Mouse (Mus musculus) embryonic facial prominence, embryonic 15.5 days (tissue): ENCODE data around the gene Cdk19. TPM values are rescaled to one million over a fixed set of nuclear protein-coding genes. Genes with fewer than 3 reads are reported as not detected.
"Not testable (repeated sequence)": the region's sequence is repeated elsewhere in the genome, so short reads cannot be mapped to it uniquely, and the experiment has no call there.

Experiments
- ATAC-seq: fragments of 200-750 bp; cut with Nextera tagmentation; 2 replicates; pipeline ENCODE4 v1.8.0; 2017; ENCODE audit warnings: low read depth, moderate TSS enrichment; ENCODE audit not compliant: insufficient number of reproducible peaks, low FRiP score, low TSS enrichment
- H3K27ac ChIP-seq: fragments of 300-500 bp; sonication (generic); replicated peaks from 2 replicates; pipeline ENCODE4 v1.5.1; 2015; ENCODE audit warnings: mild to moderate bottlenecking, inconsistent platforms
- H3K27me3 ChIP-seq: fragments of 300-500 bp; sonication (generic); 2 replicates; pipeline ENCODE4 v1.6.1; 2015; ENCODE audit warnings: inconsistent platforms
- H3K36me3 ChIP-seq: fragments of 300-500 bp; sonication (generic); 2 replicates; pipeline ENCODE4 v1.6.1; 2015; ENCODE audit warnings: mild to moderate bottlenecking, inconsistent platforms
- H3K4me1 ChIP-seq: fragments of 300-500 bp; sonication (generic); 2 replicates; pipeline ENCODE4 v1.6.1; 2015; ENCODE audit warnings: inconsistent platforms
- H3K4me2 ChIP-seq: fragments of 300-500 bp; sonication (generic); replicated peaks from 2 replicates; pipeline ENCODE4 v1.6.1; 2015; ENCODE audit warnings: mild to moderate bottlenecking, inconsistent platforms
- H3K4me3 ChIP-seq: fragments of 300-500 bp; sonication (generic); replicated peaks from 2 replicates; pipeline ENCODE4 v1.5.1; 2015; ENCODE audit warnings: mild to moderate bottlenecking, inconsistent platforms
- H3K9ac ChIP-seq: fragments of 300-500 bp; sonication (generic); 2 replicates; pipeline ENCODE4 v1.6.1; 2015; ENCODE audit warnings: inconsistent platforms
- H3K9me3 ChIP-seq: fragments of 300-500 bp; sonication (generic); replicated peaks from 2 replicates; pipeline ENCODE4 v1.6.1; 2016; ENCODE audit warnings: inconsistent platforms
- WGBS: fragments of 180-500 bp; shearing (Covaris S2); methylation state at CpG from one replicate; pipeline ENCODE4 v1.1.7; 2015; 5-methylcytosine and 5-hydroxymethylcytosine counted together
- polyA plus RNA-seq: library from polyadenylated mRNA; unstranded; fragments of >200 nt; fragmentation: Nextera tagmentation; extraction: Ambion mirVana; gene quantifications from 2 replicates; pipeline ENCODE4 v1.2.1, GENCODE M21; 2015

Gene Cdk19
- polyA plus RNA-seq, result 9.7 and 10.0 TPM in 2 replicates

GRCm38 (mm10) chr10:40339351-40339964 lies at the start of gene Cdk19:
Gene Cdk19 (plus strand): TSS chr10:40339564.
- H3K27me3 ChIP-seq, result no peaks in the 10 kb centered on the region
- ATAC-seq, result no peak
- no peak within 1 kb of the TSS; the same call in 1 of the 2 replicates for H3K4me2 ChIP-seq
- no peak within 1 kb of the TSS for H3K4me3 ChIP-seq
- peak within 1 kb of the TSS; percentile 63 for H3K27ac ChIP-seq
- H3K4me1 ChIP-seq, result peaks cover 5% of the 10 kb centered on the region
- 18% methylated on average over 13 of the region's 13 CpGs for WGBS
- H3K9me3 ChIP-seq, result no peaks in the 10 kb centered on the region
- H3K36me3 ChIP-seq, result no peaks in the 10 kb centered on the region
- no peak within 1 kb of the TSS for H3K9ac ChIP-seq

GRCm38 (mm10) chr10:40292640-40293039 lies 46.7 kb upstream of the Cdk19 start:
- Histone ChIP-seq H3K4me3 (no peak overlapping the region), H3K9ac (no peak overlapping the region), H3K4me2 (no peak overlapping the region), H3K27me3 (no peaks in the 10 kb centered on the region), H3K9me3 (no peaks in the 10 kb centered on the region), H3K4me1 (no peaks in the 10 kb centered on the region), H3K36me3 (peaks cover 19% of the 10 kb centered on the region), H3K27ac (no peak overlapping the region)
- no peak for ATAC-seq
- 91% methylated on average over 6 of the region's 6 CpGs for WGBS

- Histone ChIP-seq H3K4me3 (peak overlapping the region; percentile 94), H3K9me3 (no peaks in the 10 kb centered on the region), H3K27ac (peak overlapping the region; percentile 91), H3K9ac (peak overlapping the region; percentile 87), H3K4me1 (peaks cover 10% of the 10 kb centered on the region), H3K27me3 (no peaks in the 10 kb centered on the region), H3K4me2 (peak overlapping the region; percentile 79), H3K36me3 (no peaks in the 10 kb centered on the region)
- WGBS, result under 1% methylated on average over 36 of the region's 36 CpGs
- peak; percentile 74 for ATAC-seq
Observed at GRCm38 (mm10) chr10:40300648-40301171, 38.7 kb upstream of the Cdk19 start.

- H3K9ac ChIP-seq, result peak overlapping the region; percentile 87
- peak; percentile 36; the same call in 1 of the 2 replicates for ATAC-seq
- not testable (repeated sequence) for H3K27me3 ChIP-seq, H3K9me3 ChIP-seq, H3K36me3 ChIP-seq
- WGBS, result under 1% methylated on average over 80 of the region's 91 CpGs
- H3K4me3 ChIP-seq, result peak overlapping the region; percentile 94
- peak overlapping the region; percentile 79 for H3K4me2 ChIP-seq
- H3K27ac ChIP-seq, result peak overlapping the region; percentile 93
- peaks cover 10% of the 10 kb centered on the region for H3K4me1 ChIP-seq
Observed at GRCm38 (mm10) chr10:40301181-40302075, 37.9 kb upstream of the Cdk19 start.

GRCm38 (mm10) chr10:40302140-40302985 lies 37.0 kb upstream of the Cdk19 start, which contains the start of gene Amd1:
Gene Amd1 (minus strand): TSS chr10:40302186.
- Histone ChIP-seq H3K4me3 (peak within 1 kb of the TSS; percentile 94), H3K27me3 (no peaks in the 10 kb centered on the region), H3K36me3 (no peaks in the 10 kb centered on the region), H3K4me1 (peaks cover 10% of the 10 kb centered on the region), H3K9ac (peak within 1 kb of the TSS; percentile 87), H3K4me2 (peak within 1 kb of the TSS; percentile 81), H3K9me3 (no peaks in the 10 kb centered on the region), H3K27ac (peak within 1 kb of the TSS; percentile 93)
- under 1% methylated on average over 55 of the region's 55 CpGs for WGBS
- peak; percentile 97 for ATAC-seq

- WGBS, result 92% methylated on average over 1 of the region's 1 CpGs
- no peak for ATAC-seq
- Histone ChIP-seq H3K27ac (no peak overlapping the region), H3K4me1 (no peaks in the 10 kb centered on the region), H3K36me3 (no peaks in the 10 kb centered on the region), H3K4me3 (no peak overlapping the region), H3K9ac (no peak overlapping the region), H3K9me3 (no peaks in the 10 kb centered on the region), H3K27me3 (no peaks in the 10 kb centered on the region), H3K4me2 (no peak overlapping the region)
Observed at GRCm38 (mm10) chr10:40305989-40306388, 33.4 kb upstream of the Cdk19 start.

- WGBS, result 50% methylated on average over 4 of the region's 4 CpGs
- no peak overlapping the region for H3K9ac ChIP-seq
- no peaks in the 10 kb centered on the region for H3K9me3 ChIP-seq
- no peak overlapping the region for H3K4me3 ChIP-seq
- H3K27me3 ChIP-seq, result no peaks in the 10 kb centered on the region
- H3K36me3 ChIP-seq, result no peaks in the 10 kb centered on the region
- H3K4me1 ChIP-seq, result no peaks in the 10 kb centered on the region
- no peak overlapping the region for H3K27ac ChIP-seq
- no peak overlapping the region for H3K4me2 ChIP-seq
- ATAC-seq, result no peak
Observed at GRCm38 (mm10) chr10:40307826-40308583, 31.4 kb upstream of the Cdk19 start.

GRCm38 (mm10) chr10:40309884-40310635 lies 29.3 kb upstream of the Cdk19 start:
- WGBS, result 44% methylated on average over 6 of the region's 6 CpGs
- Histone ChIP-seq H3K4me2 (no peak overlapping the region), H3K9me3 (no peaks in the 10 kb centered on the region), H3K27ac (no peak overlapping the region), H3K4me1 (no peaks in the 10 kb centered on the region), H3K27me3 (no peaks in the 10 kb centered on the region), H3K9ac (no peak overlapping the region), H3K36me3 (no peaks in the 10 kb centered on the region), H3K4me3 (no peak overlapping the region)
- ATAC-seq, result no peak

GRCm38 (mm10) chr10:40312781-40313180 lies 26.6 kb upstream of the Cdk19 start:
- Histone ChIP-seq H3K27me3 (no peaks in the 10 kb centered on the region), H3K9me3 (no peaks in the 10 kb centered on the region), H3K4me2 (no peak overlapping the region), H3K36me3 (no peaks in the 10 kb centered on the region), H3K4me3 (no peak overlapping the region), H3K9ac (no peak overlapping the region), H3K27ac (no peak overlapping the region), H3K4me1 (no peaks in the 10 kb centered on the region)
- WGBS, result 72% methylated on average over 4 of the region's 4 CpGs
- no peak for ATAC-seq
